Mouse (Mus musculus) brain, embryonic 14.5 days (tissue): ENCODE measurements around the gene Tm4sf5.

Source experiments
- CTCF ChIP-seq: fragments of 200-500 bp; IDR thresholded peaks from 2 replicates; pipeline ENCODE4 v1.5.1; 2012; ENCODE audit warnings: inconsistent platforms, mild to moderate bottlenecking, moderate library complexity, borderline replicate concordance; ENCODE audit not compliant: insufficient read depth, insufficient read length; ENCODE audit errors: extremely low read depth
- POLR2A ChIP-seq: fragments of 200-500 bp; IDR thresholded peaks from 2 replicates; pipeline ENCODE4 v1.6.1; 2012; ENCODE audit warnings: mild to moderate bottlenecking, inconsistent platforms, borderline replicate concordance; ENCODE audit not compliant: poor library complexity, insufficient read depth, insufficient read length, severe bottlenecking; ENCODE audit errors: extremely low read depth

DNA sequence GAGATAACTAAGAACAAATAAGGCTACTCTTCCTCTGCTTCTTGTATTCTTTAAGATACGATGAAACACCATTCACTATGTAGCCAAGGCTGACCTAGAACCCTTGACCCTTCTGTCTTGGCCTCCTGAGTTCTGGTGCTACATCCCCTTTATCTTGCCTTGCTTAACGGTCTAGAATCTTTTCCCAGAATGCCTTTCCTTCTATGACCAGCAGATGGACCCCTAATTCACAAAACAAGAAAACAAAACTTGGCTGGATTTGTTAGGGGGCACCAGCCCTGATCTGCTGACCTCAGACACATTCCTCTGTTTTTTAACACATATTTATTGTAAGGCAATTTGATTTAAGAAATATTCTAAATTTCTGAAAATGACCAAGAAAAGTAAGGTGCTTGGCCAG is 11.3 kb downstream of the Tm4sf5 start:
- TF ChIP-seq CTCF = peak; percentile 51; the same call in 1 of the 2 replicates
- no peak for TF ChIP-seq POLR2A
